26 mouse cellular contexts compared by ENCODE assay signal in genomic region chr11:11774384-11774783, GRCm38 (mm10).
"Had no signal": no experiment of that assay in that cellular context is flagged by ENCODE, and none has a peak within 500 bp of the region (broad histone marks: within the 10 kb centered on the region; RNA-seq: fewer than 3 reads in every experiment).

No protein-coding gene starts in this region.

- H3K27ac ChIP-seq: heart, embryonic 13.5 days; heart, embryonic 15.5 days; hindbrain, embryonic 13.5 days; hindbrain, embryonic 15.5 days; hindbrain, postnatal 0 days; intestine, embryonic 15.5 days; kidney, embryonic 15.5 days; kidney, postnatal 0 days; limb, embryonic 13.5 days; limb, embryonic 15.5 days; liver, embryonic 13.5 days had no signal

- H3K9ac ChIP-seq: heart, embryonic 13.5 days; heart, embryonic 15.5 days; hindbrain, embryonic 13.5 days; hindbrain, embryonic 15.5 days; intestine, embryonic 15.5 days; kidney, embryonic 15.5 days; limb, embryonic 13.5 days; limb, embryonic 15.5 days; liver, embryonic 13.5 days had no signal

- H3K4me3 ChIP-seq: heart, embryonic 13.5 days; heart, embryonic 15.5 days; hindbrain, embryonic 13.5 days; hindbrain, embryonic 15.5 days; intestine, embryonic 15.5 days; kidney, embryonic 15.5 days; limb, embryonic 13.5 days; limb, embryonic 15.5 days; liver, embryonic 13.5 days had no signal

- H3K4me2 ChIP-seq: heart, embryonic 11.5 days; heart, embryonic 13.5 days; heart, embryonic 15.5 days; hindbrain, embryonic 13.5 days; hindbrain, embryonic 15.5 days; intestine, embryonic 15.5 days; kidney, embryonic 15.5 days; limb, embryonic 13.5 days; limb, embryonic 15.5 days; liver, embryonic 11.5 days; liver, embryonic 13.5 days had no signal

- H3K9me3 ChIP-seq: heart, embryonic 13.5 days; heart, embryonic 15.5 days; hindbrain, embryonic 13.5 days; hindbrain, embryonic 15.5 days; intestine, embryonic 15.5 days; kidney, embryonic 15.5 days; limb, embryonic 13.5 days; limb, embryonic 15.5 days; liver, embryonic 13.5 days had no signal

- H3K27me3 ChIP-seq: heart, embryonic 13.5 days; heart, embryonic 15.5 days; hindbrain, embryonic 13.5 days; hindbrain, embryonic 15.5 days; intestine, embryonic 15.5 days; kidney, embryonic 15.5 days; limb, embryonic 13.5 days; limb, embryonic 15.5 days; liver, embryonic 13.5 days had no signal

- ATAC-seq: hindbrain, postnatal 0 days; intestine, embryonic 15.5 days; intestine, postnatal 0 days had no signal

- DNase-seq: gastrocnemius, postnatal 14 days; gastrocnemius, postnatal 36 days; heart, adult 18-20 months; heart, postnatal 14 days; heart, postnatal 36 days; kidney, adult 18-20 months; kidney, adult 8-10 months; kidney, postnatal 14 days; kidney, postnatal 36 days; layer of hippocampus, adult 9-11 months; layer of hippocampus, postnatal 36 days; left cerebral cortex, postnatal 4 days; liver, embryonic 13.5 days had no signal

- H3K4me1 ChIP-seq: heart, embryonic 13.5 days; heart, embryonic 15.5 days; hindbrain, embryonic 13.5 days; hindbrain, embryonic 15.5 days; intestine, embryonic 15.5 days; kidney, embryonic 15.5 days; limb, embryonic 13.5 days; limb, embryonic 15.5 days; liver, embryonic 13.5 days had no signal

- H3K36me3 ChIP-seq: heart, embryonic 13.5 days; heart, embryonic 15.5 days; hindbrain, embryonic 13.5 days; hindbrain, embryonic 15.5 days; intestine, embryonic 15.5 days; kidney, embryonic 15.5 days; limb, embryonic 13.5 days; limb, embryonic 15.5 days had no signal
